Mouse (Mus musculus): ENCODE measurements at regions not wholly inside any gene's neighbourhood (a gene's known extent, or its start where the extent isn't known, plus 50 kb on each side); places are given as distances from the start of the nearest gene placed in this dataset.

- no peaks in the 10 kb centered on the region for H3K4me1 ChIP-seq (ENCODE audit: control insufficient read depth, insufficient read depth, low read length)
- no peak overlapping the region for H3K4me3 ChIP-seq (ENCODE audit: low read depth, low read length)
- no peak for ATAC-seq
- H3K27me3 ChIP-seq (replicated peaks; ENCODE audit: control insufficient read depth, insufficient read depth, low read length): no peaks in the 10 kb centered on the region
- no peak overlapping the region for H3K4me2 ChIP-seq (ENCODE audit: low read length)
- H3K9me3 ChIP-seq (replicated peaks; ENCODE audit: control insufficient read depth, low read length): no peaks in the 10 kb centered on the region
- no peaks in the 10 kb centered on the region for H3K36me3 ChIP-seq (ENCODE audit: control insufficient read depth, insufficient read depth, low read length)
- no peak overlapping the region for H3K9ac ChIP-seq (ENCODE audit: low read length)
- 74% methylated on average over 8 of the region's 8 CpGs for WGBS
- no peak for DNase-seq (ENCODE audit: low spot score)
- H3K27ac ChIP-seq (ENCODE audit: low read depth, low read length): no peak overlapping the region
These were observed 108.4 kb upstream of the Mylip start for GRCm38 (mm10) chr13:45281106-45281505.

GRCm38 (mm10) chr13:45286651-45287050 lies 102.9 kb upstream of the Mylip start:
- Histone ChIP-seq H3K4me2 (ENCODE audit: low read length) (no peak overlapping the region), H3K27me3 (replicated peaks; ENCODE audit: control insufficient read depth, insufficient read depth, low read length) (no peaks in the 10 kb centered on the region), H3K4me1 (ENCODE audit: control insufficient read depth, insufficient read depth, low read length) (no peaks in the 10 kb centered on the region), H3K9me3 (replicated peaks; ENCODE audit: control insufficient read depth, low read length) (no peaks in the 10 kb centered on the region), H3K36me3 (ENCODE audit: control insufficient read depth, insufficient read depth, low read length) (no peaks in the 10 kb centered on the region), H3K9ac (ENCODE audit: low read length) (no peak overlapping the region), H3K4me3 (ENCODE audit: low read depth, low read length) (no peak overlapping the region), H3K27ac (ENCODE audit: low read depth, low read length) (no peak overlapping the region)
- 97% methylated on average over 2 of the region's 2 CpGs for WGBS
- DNase-seq (ENCODE audit: low spot score) (no peak), ATAC-seq (no peak)

GRCm38 (mm10) chr13:45287217-45287616 lies 102.3 kb upstream of the Mylip start:
- Histone ChIP-seq H3K9ac (ENCODE audit: low read length) (no peak overlapping the region), H3K27ac (ENCODE audit: low read depth, low read length) (no peak overlapping the region), H3K9me3 (replicated peaks; ENCODE audit: control insufficient read depth, low read length) (no peaks in the 10 kb centered on the region), H3K4me2 (ENCODE audit: low read length) (no peak overlapping the region), H3K36me3 (ENCODE audit: control insufficient read depth, insufficient read depth, low read length) (no peaks in the 10 kb centered on the region), H3K27me3 (replicated peaks; ENCODE audit: control insufficient read depth, insufficient read depth, low read length) (no peaks in the 10 kb centered on the region), H3K4me1 (ENCODE audit: control insufficient read depth, insufficient read depth, low read length) (no peaks in the 10 kb centered on the region), H3K4me3 (ENCODE audit: low read depth, low read length) (no peak overlapping the region)
- ATAC-seq (no peak), DNase-seq (ENCODE audit: low spot score) (no peak)
- WGBS: 92% methylated on average over 4 of the region's 4 CpGs

- Histone ChIP-seq H3K27ac (ENCODE audit: low read depth, low read length) (no peak overlapping the region), H3K9me3 (replicated peaks; ENCODE audit: control insufficient read depth, low read length) (no peaks in the 10 kb centered on the region), H3K27me3 (replicated peaks; ENCODE audit: control insufficient read depth, insufficient read depth, low read length) (no peaks in the 10 kb centered on the region), H3K4me2 (ENCODE audit: low read length) (no peak overlapping the region), H3K36me3 (ENCODE audit: control insufficient read depth, insufficient read depth, low read length) (no peaks in the 10 kb centered on the region), H3K9ac (ENCODE audit: low read length) (no peak overlapping the region), H3K4me1 (ENCODE audit: control insufficient read depth, insufficient read depth, low read length) (no peaks in the 10 kb centered on the region), H3K4me3 (ENCODE audit: low read depth, low read length) (no peak overlapping the region)
- 90% methylated on average over 11 of the region's 11 CpGs for WGBS
- no peak for DNase-seq (ENCODE audit: low spot score)
- no peak for ATAC-seq
These were observed 99.6 kb upstream of the Mylip start for GRCm38 (mm10) chr13:45289976-45290375.

GRCm38 (mm10) chr13:45294691-45295090 lies 94.9 kb upstream of the Mylip start:
- 92% methylated on average over 10 of the region's 10 CpGs for WGBS
- DNase-seq (ENCODE audit: low spot score) (no peak), ATAC-seq (no peak)
- no peaks in the 10 kb centered on the region for H3K27me3 ChIP-seq (replicated peaks; ENCODE audit: control insufficient read depth, insufficient read depth, low read length)
- H3K4me1 ChIP-seq (ENCODE audit: control insufficient read depth, insufficient read depth, low read length): no peaks in the 10 kb centered on the region
- H3K27ac ChIP-seq (ENCODE audit: low read depth, low read length): no peak overlapping the region
- H3K36me3 ChIP-seq (ENCODE audit: control insufficient read depth, insufficient read depth, low read length): no peaks in the 10 kb centered on the region
- no peak overlapping the region for H3K9ac ChIP-seq (ENCODE audit: low read length)
- H3K4me2 ChIP-seq (ENCODE audit: low read length): no peak overlapping the region
- H3K4me3 ChIP-seq (ENCODE audit: low read depth, low read length): no peak overlapping the region
- H3K9me3 ChIP-seq (replicated peaks; ENCODE audit: control insufficient read depth, low read length): no peaks in the 10 kb centered on the region

GRCm38 (mm10) chr13:45300610-45301009 lies 88.9 kb upstream of the Mylip start:
- DNase-seq (ENCODE audit: low spot score) (no peak), ATAC-seq (no peak)
- H3K9me3 ChIP-seq (replicated peaks; ENCODE audit: control insufficient read depth, low read length): no peaks in the 10 kb centered on the region
- 95% methylated on average over 8 of the region's 8 CpGs for WGBS
- no peak overlapping the region for H3K27ac ChIP-seq (ENCODE audit: low read depth, low read length)
- H3K27me3 ChIP-seq (replicated peaks; ENCODE audit: control insufficient read depth, insufficient read depth, low read length): no peaks in the 10 kb centered on the region
- no peak overlapping the region for H3K4me3 ChIP-seq (ENCODE audit: low read depth, low read length)
- peaks cover 3% of the 10 kb centered on the region; the same call in 1 of the 2 replicates for H3K4me1 ChIP-seq (ENCODE audit: control insufficient read depth, insufficient read depth, low read length)
- no peaks in the 10 kb centered on the region for H3K36me3 ChIP-seq (ENCODE audit: control insufficient read depth, insufficient read depth, low read length)
- no peak overlapping the region for H3K9ac ChIP-seq (ENCODE audit: low read length)
- H3K4me2 ChIP-seq (ENCODE audit: low read length): no peak overlapping the region

- no peaks in the 10 kb centered on the region for H3K27me3 ChIP-seq (replicated peaks; ENCODE audit: control insufficient read depth, insufficient read depth, low read length)
- WGBS: 84% methylated on average over 10 of the region's 10 CpGs
- H3K36me3 ChIP-seq (ENCODE audit: control insufficient read depth, insufficient read depth, low read length): no peaks in the 10 kb centered on the region
- H3K4me3 ChIP-seq (ENCODE audit: low read depth, low read length): no peak overlapping the region
- H3K4me1 ChIP-seq (ENCODE audit: control insufficient read depth, insufficient read depth, low read length): peaks cover 3% of the 10 kb centered on the region; the same call in 1 of the 2 replicates
- DNase-seq (ENCODE audit: low spot score): no peak
- no peak overlapping the region for H3K27ac ChIP-seq (ENCODE audit: low read depth, low read length)
- no peaks in the 10 kb centered on the region for H3K9me3 ChIP-seq (replicated peaks; ENCODE audit: control insufficient read depth, low read length)
- ATAC-seq: no peak
- no peak overlapping the region for H3K9ac ChIP-seq (ENCODE audit: low read length)
- H3K4me2 ChIP-seq (ENCODE audit: low read length): no peak overlapping the region
These were observed 88.2 kb upstream of the Mylip start for GRCm38 (mm10) chr13:45301191-45301905.

GRCm38 (mm10) chr13:45302796-45303195 lies 86.7 kb upstream of the Mylip start:
- no peak; the same call in 1 of the 2 replicates for ATAC-seq
- 42% methylated on average over 6 of the region's 6 CpGs for WGBS
- Histone ChIP-seq H3K4me2 (ENCODE audit: low read length) (no peak overlapping the region), H3K9me3 (replicated peaks; ENCODE audit: control insufficient read depth, low read length) (no peaks in the 10 kb centered on the region), H3K36me3 (ENCODE audit: control insufficient read depth, insufficient read depth, low read length) (no peaks in the 10 kb centered on the region), H3K4me1 (ENCODE audit: control insufficient read depth, insufficient read depth, low read length) (peaks cover 3% of the 10 kb centered on the region; the same call in 1 of the 2 replicates), H3K4me3 (ENCODE audit: low read depth, low read length) (no peak overlapping the region), H3K9ac (ENCODE audit: low read length) (no peak overlapping the region), H3K27me3 (replicated peaks; ENCODE audit: control insufficient read depth, insufficient read depth, low read length) (no peaks in the 10 kb centered on the region), H3K27ac (ENCODE audit: low read depth, low read length) (no peak overlapping the region)
- no peak for DNase-seq (ENCODE audit: low spot score)

GRCm38 (mm10) chr13:45306177-45306576 lies 83.4 kb upstream of the Mylip start:
- H3K27ac ChIP-seq (ENCODE audit: low read depth, low read length): no peak overlapping the region
- no peaks in the 10 kb centered on the region for H3K27me3 ChIP-seq (replicated peaks; ENCODE audit: control insufficient read depth, insufficient read depth, low read length)
- H3K4me1 ChIP-seq (ENCODE audit: control insufficient read depth, insufficient read depth, low read length): peaks cover 3% of the 10 kb centered on the region; the same call in 1 of the 2 replicates
- WGBS: 63% methylated on average over 5 of the region's 5 CpGs
- no peak for DNase-seq (ENCODE audit: low spot score)
- no peak for ATAC-seq
- no peak overlapping the region for H3K9ac ChIP-seq (ENCODE audit: low read length)
- no peak overlapping the region for H3K4me2 ChIP-seq (ENCODE audit: low read length)
- H3K36me3 ChIP-seq (ENCODE audit: control insufficient read depth, insufficient read depth, low read length): no peaks in the 10 kb centered on the region
- no peak overlapping the region for H3K4me3 ChIP-seq (ENCODE audit: low read depth, low read length)
- H3K9me3 ChIP-seq (replicated peaks; ENCODE audit: control insufficient read depth, low read length): no peaks in the 10 kb centered on the region
